ENCODE assay signal across 7 mouse cellular contexts in genomic region chr2:148395131-148396051, GRCm38 (mm10). TPM values are rescaled to one million over a fixed set of nuclear protein-coding genes. Genes with fewer than 3 reads are reported as not detected.
DNase-seq lines count a peak whose midpoint lies in the region; ATAC-seq lines count a peak whose summit lies in the region.

TSS of gene Sstr4 (plus strand) at chr2:148395344.

- H3K9me3 ChIP-seq in forebrain, embryonic 16.5 days (ENCODE audit: control insufficient read depth, low read length), result no peaks in the 10 kb centered on the region
- no peaks in the 10 kb centered on the region for H3K9me3 ChIP-seq in hindbrain, embryonic 11.5 days (ENCODE audit: control insufficient read depth, low read length)

- DNase-seq in ES-CJ7 (ENCODE audit: low read depth, low spot score), result peak; percentile 22
- DNase-seq in adrenal gland, postnatal 10 days, result peak; percentile 59
- DNase-seq in hindbrain, embryonic 11.5 days (ENCODE audit: low spot score), result peak; percentile 67
- peak in 1 of 2 experiments; percentile 74 for DNase-seq in left cerebral cortex, postnatal 10 days (ENCODE audit: extremely low spot score in 1 of 2, low spot score in 2 of 2)
- peak; percentile 63 for DNase-seq in right cerebral cortex, postnatal 14 days

- H3K27ac ChIP-seq in forebrain, embryonic 16.5 days (ENCODE audit: low read length), result no peak within 1 kb of the TSS
- H3K27ac ChIP-seq in hindbrain, embryonic 11.5 days (ENCODE audit: low read depth, low read length), result no peak within 1 kb of the TSS

- peaks cover 5% of the 10 kb centered on the region for H3K4me1 ChIP-seq in forebrain, embryonic 16.5 days (replicated peaks; ENCODE audit: control insufficient read depth, insufficient read depth, low read length)
- H3K4me1 ChIP-seq in hindbrain, embryonic 11.5 days (replicated peaks; ENCODE audit: control insufficient read depth, insufficient read depth, low read length), result no peaks in the 10 kb centered on the region; the same call in 1 of the 2 replicates

- intact Hi-C loops in left cerebral cortex, postnatal 10 days (cut with DNase I), result loop anchor here (5.0 kb wide), 2 partner anchors 73 to 273 kb away; no protein-coding TSS in a partner anchor

- H3K4me2 ChIP-seq in forebrain, embryonic 16.5 days (ENCODE audit: low read length), result peak within 1 kb of the TSS; percentile 95
- peak within 1 kb of the TSS; percentile 94 for H3K4me2 ChIP-seq in hindbrain, embryonic 11.5 days (replicated peaks; ENCODE audit: low read depth, low read length)

- 3% methylated on average over 75 of the region's 83 CpGs for WGBS in forebrain, embryonic 16.5 days
- WGBS in hindbrain, embryonic 11.5 days, result 5% methylated on average over 66 of the region's 83 CpGs

- H3K36me3 ChIP-seq in forebrain, embryonic 16.5 days (ENCODE audit: control insufficient read depth, insufficient read depth), result no peaks in the 10 kb centered on the region
- H3K36me3 ChIP-seq in hindbrain, embryonic 11.5 days (ENCODE audit: control insufficient read depth, insufficient read depth, low read length), result no peaks in the 10 kb centered on the region

- peaks cover 14% of the 10 kb centered on the region for H3K27me3 ChIP-seq in forebrain, embryonic 16.5 days (replicated peaks; ENCODE audit: control insufficient read depth, insufficient read depth, low read length)
- H3K27me3 ChIP-seq in hindbrain, embryonic 11.5 days (ENCODE audit: control insufficient read depth, insufficient read depth, low read length), result peaks cover 20% of the 10 kb centered on the region

- H3K9ac ChIP-seq in forebrain, embryonic 16.5 days (replicated peaks; ENCODE audit: low read depth, low read length), result peak within 1 kb of the TSS; percentile 55
- H3K9ac ChIP-seq in hindbrain, embryonic 11.5 days (ENCODE audit: low read depth, low read length), result peak within 1 kb of the TSS; percentile 43

- peak; percentile 92 for ATAC-seq in forebrain, embryonic 16.5 days
- peak; percentile 86 for ATAC-seq in hindbrain, embryonic 11.5 days (ENCODE audit: low FRiP score)
- peak; percentile 58 for ATAC-seq in megakaryocyte, adult 5-6 weeks (ENCODE audit: poor library complexity, severe bottlenecking)

- H3K4me3 ChIP-seq in forebrain, embryonic 16.5 days (replicated peaks; ENCODE audit: low read length), result peak within 1 kb of the TSS; percentile 62
- H3K4me3 ChIP-seq in hindbrain, embryonic 11.5 days (ENCODE audit: low read depth, low read length), result peak within 1 kb of the TSS; percentile 45

RNA-seq across cellular contexts. Expression of gene Sstr4, which starts in this region (rescaled TPM):
- total RNA-seq in adrenal gland, postnatal 10 days (2021), result under 1 TPM; 0.55 to 0.60 TPM
- polyA plus RNA-seq in forebrain, embryonic 16.5 days (2015; fragmentation: Nextera tagmentation; extraction: Ambion mirVana), result 1.6 and 2.1 TPM in 2 replicates
- polyA plus RNA-seq in hindbrain, embryonic 11.5 days (2014; fragmentation: Nextera tagmentation; extraction: Ambion mirVana), result 0.75 and 0.85 TPM in 2 replicates
- 10 to 100 TPM; 39.1 to 41.7 TPM for total RNA-seq in left cerebral cortex, postnatal 10 days (2021)
- total RNA-seq in megakaryocyte, adult 5-6 weeks (2015), result 0.80 TPM in 1 of 2 replicates, not detected in the other
- total RNA-seq in megakaryocyte, adult 5-6 weeks (2017), result 1.5 TPM in 1 of 2 replicates, not detected in the other

Comparison
In these comparisons a context has a peak if more than half of its experiments do, and no peak if none do; other contexts are left out.
1. RNA of gene Sstr4 (total RNA-seq): 39.1 to 41.7 TPM in left cerebral cortex, postnatal 10 days; 0.80 to 1.5 TPM in megakaryocyte, adult 5-6 weeks and 0.55 to 0.60 TPM in adrenal gland, postnatal 10 days; every median in the first group is over 10 times any median in the second.
2. Peak in DNase-seq in adrenal gland, postnatal 10 days; RNA of the gene not detected or under 1 TPM.
3. Peak in DNase-seq, ATAC-seq, H3K4me3 ChIP-seq, H3K9ac ChIP-seq and H3K4me2 ChIP-seq in hindbrain, embryonic 11.5 days; RNA of the gene not detected or under 1 TPM.
4. Peak in every context shown above with its lines, with median percentiles within 50 percentile points of each other: ATAC-seq.